Mouse (Mus musculus) cortical plate, adult 2 months (tissue): ENCODE measurements at regions not wholly inside any gene's neighbourhood (a gene's known extent, or its start where the extent isn't known, plus 50 kb on each side); places are given as distances from the start of the nearest gene placed in this dataset.

ENCODE experiments used
- H3K27ac ChIP-seq: fragments of 200-500 bp; 2 replicates; pipeline ENCODE4 v1.5.1; 2012; ENCODE audit warnings: low read length, control low read depth, inconsistent platforms; ENCODE audit not compliant: insufficient read depth
- H3K4me1 ChIP-seq: fragments of 200-500 bp; 2 replicates; pipeline ENCODE4 v1.6.1; 2011; ENCODE audit warnings: low read length; ENCODE audit not compliant: control insufficient read depth, insufficient read depth
- H3K4me3 ChIP-seq: fragments of 200-500 bp; 2 replicates; pipeline ENCODE4 v1.5.1; 2011; ENCODE audit warnings: mild to moderate bottlenecking, low read length, control low read depth; ENCODE audit not compliant: insufficient read depth
- CTCF ChIP-seq: fragments of 200-500 bp; IDR thresholded peaks from 2 replicates; pipeline ENCODE4 v1.5.1; 2011; ENCODE audit warnings: mild to moderate bottlenecking, control low read depth, low read length; ENCODE audit not compliant: insufficient read depth; ENCODE audit errors: extremely low read depth
- POLR2A ChIP-seq: fragments of 200-500 bp; IDR thresholded peaks from 2 replicates; pipeline ENCODE4 v1.6.1; 2011; ENCODE audit warnings: mild to moderate bottlenecking, low read length, control low read depth; ENCODE audit not compliant: insufficient read depth; ENCODE audit errors: extremely low read depth

DNA sequence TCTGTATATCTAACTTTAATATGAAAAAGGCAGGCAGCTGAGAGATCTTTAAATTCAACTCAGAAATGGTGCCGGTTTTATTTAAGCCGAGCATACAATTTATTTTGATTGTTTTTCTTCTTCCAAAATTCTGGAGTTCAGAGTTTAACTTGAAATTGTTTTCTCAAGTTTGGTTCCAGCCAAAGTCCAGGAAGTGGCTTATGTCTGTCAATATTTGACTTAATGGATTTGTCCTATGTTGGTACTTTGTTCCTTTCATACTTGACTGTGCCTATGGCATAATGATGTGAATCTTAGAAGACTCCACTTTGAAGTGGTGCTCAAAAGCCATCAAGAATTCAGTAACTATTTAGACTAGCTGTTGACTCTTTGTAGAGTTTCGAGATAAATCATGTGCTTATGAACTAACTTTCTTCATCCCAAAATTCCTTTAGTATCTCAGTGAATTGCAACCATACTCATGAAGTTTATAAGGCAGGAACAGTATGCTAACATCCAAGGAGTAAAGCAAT, 247.6 kb downstream of the Gm11146 start:
- TF ChIP-seq CTCF (no peak), POLR2A (no peak)
- no peak overlapping the region for H3K4me3 ChIP-seq
- no peak overlapping the region for H3K27ac ChIP-seq
- H3K4me1 ChIP-seq = no peaks in the 10 kb centered on the region

DNA sequence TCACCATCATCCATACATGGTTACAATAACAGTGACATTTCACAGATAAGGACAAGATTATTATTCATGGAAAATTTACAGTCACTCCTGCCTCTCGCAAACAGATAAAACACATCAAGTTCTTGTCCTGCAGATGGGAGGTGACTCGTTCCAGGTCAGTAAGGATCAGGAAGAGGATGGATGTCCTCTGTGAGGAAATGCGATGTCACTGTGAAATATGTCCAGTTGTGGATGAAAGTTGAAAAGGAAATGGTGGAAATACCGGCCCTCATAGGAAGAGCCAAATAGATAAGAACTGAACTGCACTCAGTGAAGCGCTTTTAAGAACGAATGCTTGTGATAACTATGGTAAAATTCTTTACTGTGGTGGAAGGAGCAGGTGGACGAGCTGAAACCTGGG, 255.8 kb downstream of the Gm11146 start:
- TF ChIP-seq POLR2A (no peak), CTCF (no peak)
- Histone ChIP-seq H3K27ac (no peak overlapping the region), H3K4me3 (no peak overlapping the region), H3K4me1 (no peaks in the 10 kb centered on the region)

DNA sequence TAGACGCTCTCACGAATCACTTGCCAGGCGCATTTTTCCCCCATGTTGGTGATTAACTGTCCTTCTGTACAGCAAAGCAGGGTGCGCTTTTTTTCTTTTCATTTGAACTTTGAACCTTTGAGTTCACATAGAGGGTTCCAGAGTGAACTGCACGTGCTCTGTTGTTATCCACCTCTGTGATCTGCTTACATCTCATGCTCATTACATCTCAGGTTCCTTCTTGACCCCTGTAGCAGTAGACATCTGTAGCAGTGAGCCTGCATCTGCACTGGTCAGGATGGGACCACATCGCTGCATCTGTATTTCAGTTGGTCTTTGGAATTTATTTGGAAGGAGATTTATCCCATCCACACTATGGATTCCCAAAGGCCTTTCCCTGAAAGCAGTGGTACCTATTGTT, 269.6 kb downstream of the Gm11146 start:
- Histone ChIP-seq H3K4me1 (no peaks in the 10 kb centered on the region), H3K4me3 (no peak overlapping the region), H3K27ac (no peak overlapping the region)
- TF ChIP-seq CTCF = no peak
- no peak for TF ChIP-seq POLR2A

DNA sequence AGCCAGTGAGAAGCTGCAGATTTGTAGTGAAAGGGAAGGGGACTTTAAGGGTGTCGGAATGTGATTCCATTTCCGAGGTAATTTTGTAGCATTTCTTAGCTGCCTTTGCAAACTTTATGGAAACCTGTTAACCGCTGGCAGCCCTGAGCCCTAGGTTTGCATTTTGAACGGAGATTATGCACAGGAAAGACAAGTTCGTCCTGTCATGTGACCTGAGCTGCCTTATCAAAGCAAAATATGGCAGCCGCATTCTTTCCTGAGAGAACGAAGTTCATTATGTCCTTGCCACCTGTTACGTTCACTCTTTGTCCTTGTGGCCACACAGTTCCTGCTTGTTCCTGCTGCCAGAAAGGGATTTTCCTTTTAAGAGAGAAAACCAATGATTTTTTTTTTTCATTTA, 270.9 kb downstream of the Gm11146 start:
- TF ChIP-seq POLR2A (no peak), CTCF (no peak)
- no peaks in the 10 kb centered on the region for H3K4me1 ChIP-seq
- H3K27ac ChIP-seq = peak overlapping the region; percentile 45
- peak overlapping the region; percentile 37 for H3K4me3 ChIP-seq

DNA sequence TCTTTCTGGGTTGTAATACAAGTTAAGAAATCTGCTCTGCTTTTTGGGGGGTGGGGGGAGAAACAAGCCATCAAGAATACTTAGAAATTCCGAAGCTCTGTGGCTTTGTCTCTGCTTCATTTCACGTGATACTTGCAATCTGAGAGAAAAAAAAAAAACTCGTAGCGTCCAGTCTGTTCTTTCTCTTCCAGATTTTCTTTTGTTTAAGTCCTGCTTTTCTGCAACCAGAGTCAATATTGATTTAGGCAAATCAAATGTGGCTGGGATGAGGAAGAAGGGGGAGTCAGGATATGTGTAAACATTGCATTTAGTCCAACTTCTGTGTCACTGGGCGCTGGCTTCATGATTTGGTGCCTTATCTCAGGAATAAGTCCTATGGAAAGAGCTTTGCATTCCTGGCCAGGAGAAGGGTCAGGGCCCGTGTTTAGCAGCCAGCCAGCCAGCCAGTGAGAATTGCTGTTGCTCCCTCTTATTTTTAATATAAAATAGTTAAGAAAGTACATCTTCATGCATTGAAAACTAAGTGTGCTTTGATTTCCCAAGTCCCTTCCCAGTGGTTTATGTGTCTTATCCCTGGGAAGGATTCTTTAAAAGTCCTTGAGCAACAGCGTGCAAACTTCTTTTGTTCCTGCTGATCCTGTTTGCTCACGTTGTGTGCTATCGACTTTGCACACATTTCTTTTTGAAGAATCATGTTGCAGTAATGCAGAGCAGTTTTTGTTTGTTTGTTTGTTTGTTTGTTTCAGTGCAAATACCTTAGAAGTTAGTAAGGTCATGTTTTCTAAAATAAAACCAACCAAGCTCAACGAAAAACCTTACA, 272.0 kb downstream of the Gm11146 start:
- peak overlapping the region; percentile 36 for H3K4me3 ChIP-seq
- no peaks in the 10 kb centered on the region for H3K4me1 ChIP-seq
- peak overlapping the region; percentile 13 for H3K27ac ChIP-seq
- TF ChIP-seq POLR2A (no peak), CTCF (no peak)

DNA sequence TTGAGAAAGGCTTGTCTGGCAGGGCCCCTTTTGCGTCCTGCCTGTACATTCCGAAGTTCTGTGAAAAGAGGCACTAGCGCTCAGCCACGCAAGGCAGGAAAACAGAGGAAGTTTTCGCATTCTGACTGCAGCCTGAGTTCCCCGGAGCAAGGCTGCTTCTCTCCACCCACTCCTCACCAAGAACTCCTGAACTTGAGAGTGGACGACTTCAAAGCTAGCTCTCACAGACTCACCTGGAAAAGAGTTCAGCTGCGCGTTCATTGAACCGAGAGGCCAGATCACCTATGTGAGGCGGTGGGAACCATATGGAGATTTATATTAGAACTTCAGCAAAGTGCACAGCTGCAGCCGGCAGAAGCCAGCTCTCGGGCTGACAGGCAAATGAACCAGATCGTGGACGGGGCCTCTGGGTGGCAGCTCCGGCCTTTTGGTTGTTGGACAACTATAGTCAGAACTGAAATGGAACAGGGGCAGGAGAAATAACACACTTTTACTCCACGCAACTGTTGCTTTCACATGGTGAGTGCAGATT, 272.7 kb downstream of the Gm11146 start:
- no peak for TF ChIP-seq POLR2A
- TF ChIP-seq CTCF = no peak
- H3K27ac ChIP-seq = peak overlapping the region; percentile 13
- H3K4me1 ChIP-seq = no peaks in the 10 kb centered on the region
- H3K4me3 ChIP-seq = peak overlapping the region; percentile 42

DNA sequence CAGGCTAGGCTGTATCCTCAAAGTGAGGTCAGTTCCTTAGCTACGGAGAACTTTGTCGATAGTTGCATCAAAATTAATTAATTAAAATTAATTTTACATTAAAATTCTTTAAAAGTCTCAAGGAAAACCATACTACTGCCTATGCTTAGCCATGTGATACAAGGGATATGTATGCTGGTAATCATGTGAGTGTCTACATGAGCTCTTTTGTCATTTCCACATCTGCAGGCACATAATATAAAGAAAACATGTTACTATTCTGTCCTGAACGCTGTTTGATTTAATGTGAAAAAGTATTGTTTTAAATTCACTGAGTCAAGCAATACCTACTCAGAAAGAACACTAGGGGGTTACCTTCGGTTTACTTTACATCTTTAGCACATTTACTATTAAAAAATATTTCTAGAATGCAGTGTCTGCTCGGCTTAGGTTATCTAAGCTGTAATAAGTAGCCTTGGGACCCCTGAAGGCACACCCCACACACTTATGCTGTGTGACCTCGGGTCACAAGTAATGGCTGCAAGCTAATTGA, 273.2 kb downstream of the Gm11146 start:
- TF ChIP-seq POLR2A = no peak
- TF ChIP-seq CTCF = no peak
- Histone ChIP-seq H3K27ac (0 out of 2 replicates have a peak overlapping the region, but pooled peaks have one; percentile 13), H3K4me3 (peak overlapping the region; percentile 42)

DNA sequence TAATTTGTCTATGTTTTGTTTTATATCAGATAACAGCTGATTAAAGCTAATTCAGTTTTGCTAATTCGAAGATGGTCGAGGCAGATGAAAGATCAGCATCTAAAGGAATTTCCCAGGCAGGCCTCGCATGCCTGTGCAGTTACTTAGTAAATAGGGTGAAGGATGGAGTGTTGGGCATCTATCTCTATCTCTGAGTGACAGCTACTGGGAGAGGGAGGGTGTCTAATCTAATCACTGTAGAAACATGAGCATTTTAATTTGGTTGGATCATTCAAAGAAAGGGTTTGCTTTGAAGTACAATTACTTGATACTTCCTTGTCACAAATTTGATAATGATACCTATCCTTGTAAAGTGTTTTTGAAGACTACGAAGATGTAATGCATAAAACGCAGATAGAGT, 273.8 kb downstream of the Gm11146 start:
- Histone ChIP-seq H3K4me3 (no peak overlapping the region), H3K27ac (no peak overlapping the region), H3K4me1 (no peaks in the 10 kb centered on the region)
- no peak for TF ChIP-seq POLR2A
- TF ChIP-seq CTCF = no peak

More for the DNA sequence above, 273.2 kb downstream of the Gm11146 start:
- H3K4me1 ChIP-seq = no peaks in the 10 kb centered on the region

DNA sequence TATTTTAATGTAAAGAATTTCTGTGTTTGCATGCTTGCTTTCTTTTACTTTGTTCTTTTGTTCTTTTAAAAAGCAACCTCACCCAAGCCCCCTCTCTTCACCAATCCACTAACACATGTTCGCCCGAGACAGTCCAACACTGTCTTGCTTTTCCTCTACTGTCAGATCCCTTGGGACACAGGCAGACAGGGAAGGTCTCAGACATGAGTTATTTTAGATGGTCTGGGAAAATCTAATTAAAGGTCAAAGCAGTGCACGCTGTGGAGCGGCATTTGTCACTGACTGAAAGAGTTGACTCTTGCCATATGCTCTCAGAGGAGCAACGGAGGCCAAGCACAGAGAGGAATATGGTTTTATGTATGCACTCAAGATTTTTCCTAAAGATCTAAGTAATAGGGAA, 279.6 kb downstream of the Gm11146 start:
- Histone ChIP-seq H3K27ac (no peak overlapping the region), H3K4me1 (no peaks in the 10 kb centered on the region), H3K4me3 (no peak overlapping the region)
- TF ChIP-seq CTCF (no peak), POLR2A (no peak)
